Mouse (Mus musculus): ENCODE measurements around the gene Fbxo7. TPM values are rescaled to one million over a fixed set of nuclear protein-coding genes. Genes with fewer than 3 reads are reported as not detected.

Fbxo7 gene
- polyA plus RNA-seq (2012; rRNA removed), result 37.0 and 43.2 TPM in 2 replicates

DNA sequence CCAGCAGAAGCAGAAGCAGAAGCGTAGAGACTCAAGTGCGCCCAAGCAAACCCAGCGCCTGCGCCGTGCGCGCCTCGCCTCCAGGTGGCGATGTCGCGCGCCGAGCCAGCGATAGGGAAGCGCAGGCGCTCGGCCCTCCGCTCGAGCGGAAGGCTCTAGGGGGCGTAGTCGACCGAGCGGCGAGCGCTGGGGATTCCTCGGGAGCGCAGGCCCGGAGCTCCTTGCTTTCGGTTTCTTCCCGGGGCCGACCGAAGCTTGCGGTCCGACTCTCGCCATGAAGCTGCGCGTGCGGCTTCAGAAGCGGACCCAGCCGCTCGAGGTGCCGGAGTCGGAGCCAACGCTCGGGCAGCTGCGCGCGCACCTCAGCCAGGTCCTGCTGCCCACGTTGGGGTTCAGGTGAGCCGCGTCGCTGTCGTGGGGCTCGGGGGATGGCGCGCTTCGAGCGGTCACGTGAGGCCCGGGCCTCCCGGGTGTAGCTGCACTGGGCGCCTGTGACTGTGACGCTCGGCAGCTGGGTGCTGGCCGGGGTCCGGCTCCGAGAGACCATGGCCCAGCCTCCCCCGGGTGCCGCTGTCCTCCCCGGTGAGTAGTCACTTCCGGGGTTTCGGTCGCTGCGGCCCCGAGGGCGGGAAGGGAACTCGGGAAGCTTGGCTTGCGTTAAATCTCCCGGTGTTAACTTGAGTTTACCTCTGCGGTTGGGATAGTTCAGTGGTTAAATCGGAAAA is at the start of gene Fbxo7:
Fbxo7 (plus strand) TSS at position 224 of the 725 bp plus-strand sequence.

DNA sequence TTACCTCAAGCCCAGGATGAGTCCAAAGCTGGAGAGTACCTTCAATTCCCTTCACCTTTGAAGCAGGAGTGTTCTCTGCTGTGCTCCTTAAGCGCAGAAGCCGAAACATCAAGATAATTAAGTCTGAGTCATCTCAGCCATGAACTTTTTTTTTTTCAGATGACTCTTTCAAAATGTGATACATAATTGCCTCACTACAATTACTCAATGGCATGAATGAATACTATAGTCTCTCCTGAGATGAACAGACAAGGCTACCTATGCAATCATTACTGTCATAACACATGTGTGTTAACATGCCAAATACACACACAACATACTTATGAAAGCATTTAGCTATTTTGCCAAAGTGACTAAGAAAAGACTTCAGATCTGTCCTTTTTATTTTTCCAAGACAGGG is 10.0 kb upstream of the Fbxo7 start, which contains the start of gene Bpifc:
Bpifc (minus strand) TSS at position 115 of the 400 bp plus-strand sequence.

Other genes starting within 250 kb of the Fbxo7 start
- gene Pwp1, start 192.5 kb upstream of the Fbxo7 start, polyA plus RNA-seq (2012; rRNA removed), result 15.4 and 17.3 TPM in 2 replicates
- gene Prdm4, start 104.8 kb upstream of the Fbxo7 start, polyA plus RNA-seq (2012; rRNA removed), result 8.2 and 9.0 TPM in 2 replicates
- gene Ascl4, start 94.3 kb upstream of the Fbxo7 start, polyA plus RNA-seq (2012; rRNA removed), result not detected in 2 replicates
- 62.5 and 65.4 TPM in 2 replicates for gene Rtcb, start 64.1 kb upstream of the Fbxo7 start, polyA plus RNA-seq (2012; rRNA removed)
- 0.01 TPM in 1 of 2 replicates, not detected in the other for gene Bpifc, start 10.1 kb upstream of the Fbxo7 start, polyA plus RNA-seq (2012; rRNA removed)

All from liver, embryonic 14 days (tissue).